Mouse (Mus musculus): ENCODE results near the gene Rnf225. TPM values are rescaled to one million over a fixed set of nuclear protein-coding genes. Genes with fewer than 3 reads are reported as not detected.
A peak's percentile ranks its signal among the peaks of the same experiment; 100 is the strongest.
"Not testable (repeated sequence)": the region's sequence is repeated elsewhere in the genome, so short reads cannot be mapped to it uniquely, and the experiment has no call there.

Rnf225 gene
- total RNA-seq, 2 experiments from 2014 or later = 0.91 to 1.3 TPM

DNA sequence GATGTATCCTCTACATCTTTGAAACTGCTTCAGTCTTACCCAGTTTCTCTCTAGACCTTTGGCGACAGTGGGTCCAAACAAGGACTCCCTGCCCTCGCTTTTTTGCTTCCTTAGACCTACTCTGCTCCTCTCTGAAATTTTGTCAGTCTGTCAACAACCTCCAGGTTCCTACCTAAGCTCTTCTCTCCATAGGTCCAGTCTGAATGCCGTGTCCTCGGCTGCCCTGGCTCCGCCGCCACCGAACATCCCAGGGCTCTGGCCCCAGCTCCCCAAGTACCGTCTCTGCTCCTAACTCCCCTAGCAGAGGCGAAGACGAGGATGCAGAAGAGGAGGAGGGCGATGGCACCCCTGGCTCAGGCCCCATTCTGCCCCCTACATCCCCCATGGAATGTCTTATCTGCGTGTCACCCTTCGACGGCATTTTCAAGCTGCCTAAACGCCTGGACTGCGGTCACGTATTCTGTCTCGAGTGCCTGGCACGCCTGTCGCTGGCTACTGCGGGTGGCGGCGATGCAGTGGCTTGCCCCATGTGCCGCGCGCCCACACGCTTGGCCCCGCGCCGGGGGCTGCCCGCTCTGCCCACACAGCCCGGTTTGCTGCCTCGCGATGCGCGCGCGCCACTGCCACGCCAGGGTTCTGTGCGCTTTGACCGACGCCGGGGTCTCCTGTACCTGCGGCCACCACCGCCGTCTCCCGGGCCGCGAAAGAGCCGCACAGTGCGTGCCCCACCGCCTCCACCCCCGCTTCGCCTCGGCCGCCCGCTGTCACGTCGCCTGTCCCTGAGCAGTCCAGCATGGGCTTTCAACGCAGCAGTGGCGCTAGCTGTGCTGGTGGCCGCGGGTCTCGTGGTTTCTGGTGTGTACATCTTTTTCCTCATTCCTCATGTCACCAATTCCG, 725 bp downstream of the Rnf225 start:
- DNase-seq (ENCODE audit: extremely low spot score in 1 of 2, low spot score in 1 of 2) = peak; percentile 21 to 24

DNA sequence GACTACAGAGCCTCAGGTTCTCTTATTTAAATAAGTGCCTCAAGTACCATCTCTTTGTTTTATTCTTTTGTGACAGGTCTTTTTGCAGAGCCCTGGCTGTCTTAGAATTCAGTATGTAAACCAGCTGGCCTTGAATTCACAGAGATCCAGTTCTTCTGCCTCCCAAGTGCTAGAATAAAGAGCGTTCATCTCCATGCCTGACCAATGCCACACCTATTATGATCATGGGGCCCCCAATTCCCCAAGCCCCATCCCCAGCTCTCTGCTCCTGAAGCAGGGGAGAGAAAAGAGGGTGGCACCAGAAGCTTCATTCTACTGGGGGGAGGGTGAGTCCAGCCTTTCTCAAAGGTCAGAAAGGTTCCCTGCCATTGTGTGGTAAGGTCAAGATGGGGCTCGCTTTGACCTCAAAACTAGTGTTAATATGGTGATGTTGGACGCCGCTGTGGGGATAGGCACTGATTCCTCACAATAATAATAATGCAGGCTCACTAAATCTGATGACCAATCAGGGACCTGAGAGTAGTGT, 6.5 kb downstream of the Rnf225 start:
- no peak for DNase-seq (ENCODE audit: extremely low spot score in 1 of 2, low spot score in 1 of 2)

DNA sequence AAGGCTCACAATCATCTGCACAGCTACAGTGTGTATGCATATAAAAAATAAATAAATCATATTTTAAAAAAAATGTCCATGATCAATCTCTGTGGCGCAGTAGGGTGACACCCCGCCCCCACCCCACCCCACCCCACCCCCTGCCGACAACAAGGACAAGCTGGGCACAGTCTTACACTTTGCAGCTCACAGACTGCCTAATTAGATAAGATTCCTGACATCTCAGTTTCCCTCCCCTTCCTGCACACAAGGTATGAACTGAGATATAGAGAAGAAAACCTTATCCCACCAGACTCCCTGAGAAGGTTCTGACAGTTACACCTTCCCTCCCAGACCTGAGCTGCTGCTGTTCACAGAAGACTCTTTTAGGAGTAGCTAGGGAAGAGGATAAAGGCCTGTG, 7.6 kb downstream of the Rnf225 start:
- DNase-seq (ENCODE audit: extremely low spot score in 1 of 2, low spot score in 1 of 2) = no peak

DNA sequence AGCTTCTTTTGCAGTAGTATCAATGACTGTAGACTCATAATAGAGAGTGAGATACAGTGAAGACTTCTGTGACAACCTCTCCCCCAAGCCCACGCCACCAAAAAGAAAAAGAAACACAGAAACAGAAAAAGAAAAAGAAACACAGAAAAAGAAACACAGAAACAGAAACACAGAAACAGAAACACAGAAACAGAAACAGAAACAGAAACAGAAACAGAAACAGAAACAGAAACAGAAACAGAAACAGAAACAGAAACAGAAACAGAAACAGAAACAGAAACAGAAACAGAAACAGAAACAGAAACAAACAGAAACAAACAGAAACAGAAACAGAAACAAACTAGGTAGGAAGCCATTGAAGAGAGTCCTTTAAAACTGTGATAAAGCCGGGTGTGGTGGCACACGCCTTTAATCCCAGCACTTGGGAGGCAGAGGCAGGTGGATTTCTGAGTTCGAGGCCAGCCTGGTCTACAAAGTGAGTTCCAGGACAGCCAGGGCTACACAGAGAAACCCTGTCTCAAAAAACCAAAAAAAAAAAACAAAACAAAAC, 10.1 kb downstream of the Rnf225 start:
- not testable (repeated sequence) for DNase-seq (ENCODE audit: extremely low spot score in 1 of 2, low spot score in 1 of 2)

DNA sequence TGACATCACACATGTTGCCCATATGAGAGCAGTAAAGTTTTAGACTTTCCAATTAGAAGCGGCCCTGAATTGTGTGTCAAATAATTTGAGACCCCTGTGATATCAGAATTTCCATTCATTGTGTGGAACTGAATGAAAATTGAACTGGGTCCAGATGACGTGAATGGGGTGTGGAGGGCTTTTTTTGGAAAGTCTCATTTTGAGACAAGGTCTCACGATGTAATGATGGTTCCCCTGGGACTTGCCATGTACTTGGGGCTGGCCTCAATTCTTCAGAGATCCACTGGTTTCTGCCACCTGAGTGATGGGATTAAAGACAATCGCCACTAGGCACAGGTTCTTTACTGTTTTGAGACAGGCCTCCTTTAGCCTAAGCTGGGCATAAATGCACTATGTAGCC, 13.4 kb downstream of the Rnf225 start:
- DNase-seq (ENCODE audit: extremely low spot score in 1 of 2, low spot score in 1 of 2) = no peak

DNA sequence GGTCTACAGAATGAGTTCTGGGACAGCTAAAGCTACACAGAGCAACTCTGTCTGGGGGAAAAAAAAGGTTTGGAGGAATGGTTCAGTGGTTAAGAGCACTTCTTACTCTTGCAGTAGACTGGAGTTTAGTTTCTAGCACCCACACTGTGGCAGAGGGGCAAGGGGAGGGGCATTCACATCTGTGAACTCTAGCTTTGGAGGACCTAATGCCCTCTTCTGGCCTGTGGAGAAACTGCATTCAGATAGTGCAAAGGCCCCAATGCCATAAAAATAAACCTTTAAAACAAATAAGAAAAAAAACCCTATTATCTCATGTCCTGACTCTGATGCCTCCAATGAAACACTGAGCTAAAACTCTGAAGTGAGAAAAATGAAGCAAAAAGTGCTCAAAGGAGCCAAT, 16.3 kb downstream of the Rnf225 start:
- DNase-seq (ENCODE audit: extremely low spot score in 1 of 2, low spot score in 1 of 2) = no peak

DNA sequence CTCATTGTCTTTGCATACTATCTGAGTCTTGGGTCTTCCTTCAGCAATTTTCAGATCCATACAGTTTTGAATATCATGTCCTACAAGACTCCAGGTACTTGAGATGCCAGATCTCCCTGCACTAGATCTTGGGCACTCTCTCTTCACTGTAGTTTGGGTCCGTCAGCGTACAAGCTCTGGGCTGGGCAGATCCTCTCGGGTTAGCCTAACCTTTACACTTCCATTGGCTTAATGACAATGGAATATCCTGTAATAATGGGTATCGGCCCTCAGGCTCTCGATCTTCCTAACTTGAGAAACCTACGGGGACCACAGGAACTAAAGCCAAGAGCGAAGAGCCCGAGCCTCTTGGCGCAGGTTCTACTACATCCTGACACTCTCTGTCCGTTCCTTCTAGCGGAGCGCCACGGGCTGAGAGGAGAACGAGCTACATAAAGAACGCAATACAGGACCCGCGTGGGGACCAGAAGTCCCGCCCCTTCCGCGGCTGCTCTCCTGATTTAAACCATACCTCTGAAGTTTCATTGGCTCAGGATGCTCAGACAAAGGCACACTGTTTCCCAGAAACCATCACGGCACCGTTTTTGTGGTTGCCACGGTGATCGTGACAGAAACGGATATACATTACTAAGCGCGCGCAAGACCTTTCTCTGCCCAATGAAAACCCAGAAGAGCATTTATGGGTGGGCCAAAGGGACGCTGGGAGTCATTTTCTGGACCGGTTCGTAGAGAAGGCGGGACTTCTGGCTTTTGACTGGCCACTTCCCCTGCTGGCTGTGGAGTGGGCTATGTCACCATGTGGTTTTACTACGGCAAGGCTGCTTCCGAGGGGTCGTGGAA, 22.0 kb downstream of the Rnf225 start:
- DNase-seq (ENCODE audit: extremely low spot score in 1 of 2, low spot score in 1 of 2) = peak; percentile 75 to 76

DNA sequence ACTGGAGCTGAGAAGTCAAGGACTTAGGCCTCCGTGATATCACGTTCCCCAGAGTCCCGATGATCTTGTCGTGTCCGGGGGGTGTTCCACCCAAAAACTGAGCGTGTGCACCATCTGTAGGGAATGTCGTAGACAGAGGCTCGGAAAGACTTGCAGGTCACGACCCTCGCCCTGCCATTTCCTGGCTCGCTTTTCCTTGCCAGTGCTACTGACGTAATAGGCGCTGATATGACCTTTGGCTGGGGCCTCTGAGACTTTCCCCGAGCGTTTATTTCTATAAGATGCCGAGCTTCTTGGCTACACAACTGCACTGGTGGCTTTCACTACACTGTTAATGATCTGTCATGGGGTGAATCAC, 22.6 kb downstream of the Rnf225 start:
- no peak for DNase-seq (ENCODE audit: extremely low spot score in 1 of 2, low spot score in 1 of 2)

DNA sequence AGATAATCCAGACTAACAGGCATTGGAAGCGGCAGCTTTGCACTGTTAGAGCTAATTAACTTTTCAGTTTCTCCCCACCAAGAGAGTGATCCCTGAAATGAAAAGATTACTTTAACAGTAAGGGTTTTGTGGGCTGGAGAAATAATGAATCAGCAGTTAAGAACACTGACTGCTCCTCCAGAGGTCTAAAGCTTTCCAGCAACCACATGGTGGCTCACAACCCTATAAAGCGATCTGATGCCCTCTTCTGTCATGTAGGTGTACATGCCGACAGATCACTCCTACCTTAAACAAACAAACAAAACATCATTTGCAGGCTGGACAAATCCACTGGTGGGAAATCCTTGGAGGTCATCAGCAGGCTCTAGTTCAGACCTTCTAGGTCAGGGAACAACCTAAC, 27.7 kb downstream of the Rnf225 start:
- DNase-seq (ENCODE audit: extremely low spot score in 1 of 2, low spot score in 1 of 2) = no peak

DNA sequence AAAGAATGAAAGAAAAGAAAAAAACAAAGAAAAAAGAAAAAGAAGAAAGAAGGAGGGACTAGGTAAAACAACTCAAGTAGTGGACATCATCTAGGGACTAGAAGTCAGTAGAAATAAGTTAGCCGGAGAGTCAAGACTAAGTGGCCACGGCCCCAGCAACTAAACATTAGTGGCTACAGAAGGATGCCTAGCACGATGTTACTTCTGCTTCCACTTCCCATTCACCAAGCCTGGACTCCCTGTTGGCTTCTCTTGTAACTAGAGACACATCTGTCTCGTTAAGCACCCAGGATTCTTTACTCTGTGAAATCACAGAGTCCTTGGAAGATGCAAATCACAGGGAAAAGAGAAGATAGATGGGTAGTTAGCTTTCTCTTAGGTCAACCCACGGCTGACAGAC, 30.3 kb downstream of the Rnf225 start:
- DNase-seq (ENCODE audit: extremely low spot score in 1 of 2, low spot score in 1 of 2) = no peak

DNA sequence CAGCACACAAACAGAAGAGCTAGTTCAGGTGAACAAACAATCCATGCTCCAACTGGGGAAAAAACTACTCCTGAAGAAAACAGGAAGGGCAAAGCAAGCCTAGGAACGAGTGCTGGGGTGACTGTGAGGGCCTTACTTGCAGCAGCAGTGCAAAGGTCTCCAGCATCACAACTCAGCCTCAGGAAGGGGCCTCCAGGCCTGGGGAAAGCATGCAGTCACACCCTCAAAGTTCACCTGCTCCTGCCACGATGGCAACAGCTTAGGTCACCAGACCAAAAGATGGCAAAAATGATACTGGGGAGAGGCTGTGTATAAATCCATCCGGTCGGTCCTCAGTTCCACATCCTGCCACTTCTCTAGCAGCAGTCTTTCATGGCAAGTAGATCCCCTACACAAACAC, 31.7 kb downstream of the Rnf225 start:
- no peak for DNase-seq (ENCODE audit: extremely low spot score in 1 of 2, low spot score in 1 of 2)

DNA sequence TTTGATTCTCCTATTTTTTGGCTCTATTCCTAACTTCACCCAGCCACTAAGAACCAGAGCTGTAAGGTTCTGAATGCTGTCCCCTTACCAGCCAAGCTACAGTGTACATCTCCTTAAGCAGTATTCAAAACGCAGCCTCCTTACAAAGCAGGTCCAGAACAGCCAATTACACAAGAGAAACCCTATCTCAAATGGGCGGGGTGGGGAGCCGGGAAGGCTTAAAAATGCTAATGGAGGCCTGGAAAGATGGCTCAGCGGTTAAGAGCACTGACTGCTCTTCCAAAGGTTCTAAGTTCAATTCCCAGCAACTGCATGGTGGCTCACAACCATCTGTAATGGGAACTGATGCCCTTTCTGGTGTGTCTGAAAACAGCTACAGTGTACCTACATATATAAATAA, 32.5 kb downstream of the Rnf225 start:
- no peak for DNase-seq (ENCODE audit: extremely low spot score in 1 of 2, low spot score in 1 of 2)

DNA sequence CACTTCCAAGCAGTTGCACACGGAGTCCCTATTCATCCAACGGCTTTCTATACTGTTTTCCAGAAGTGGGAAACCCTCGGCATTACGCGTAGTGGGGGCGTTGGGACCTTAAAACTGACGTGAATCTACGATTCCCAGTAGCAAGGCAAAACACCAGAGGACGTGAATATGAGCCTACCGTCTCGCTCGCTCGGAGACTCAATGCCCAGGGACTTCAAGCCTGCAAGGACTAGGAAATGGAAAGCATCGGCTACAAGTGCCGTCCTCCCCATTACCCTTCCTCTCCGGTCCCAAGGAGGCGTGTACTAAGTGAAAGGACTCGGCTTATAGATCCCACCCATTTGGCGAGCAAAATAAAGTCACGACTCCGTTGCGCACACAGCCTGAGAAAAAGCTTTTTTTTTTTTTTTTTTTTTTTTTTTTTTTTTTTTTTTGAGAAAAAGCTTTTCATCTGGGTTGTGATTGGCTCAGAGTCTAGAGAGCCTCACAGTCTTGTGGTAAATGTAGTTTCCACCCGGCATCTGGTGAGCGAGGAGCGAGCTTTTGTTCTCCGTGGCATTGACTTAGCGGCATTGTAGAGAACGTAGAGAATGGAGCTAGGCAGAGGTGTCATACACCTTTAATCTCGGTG, 34.4 kb downstream of the Rnf225 start:
- DNase-seq (ENCODE audit: extremely low spot score in 1 of 2, low spot score in 1 of 2) = peak in 1 of 2 experiments; percentile 41

DNA sequence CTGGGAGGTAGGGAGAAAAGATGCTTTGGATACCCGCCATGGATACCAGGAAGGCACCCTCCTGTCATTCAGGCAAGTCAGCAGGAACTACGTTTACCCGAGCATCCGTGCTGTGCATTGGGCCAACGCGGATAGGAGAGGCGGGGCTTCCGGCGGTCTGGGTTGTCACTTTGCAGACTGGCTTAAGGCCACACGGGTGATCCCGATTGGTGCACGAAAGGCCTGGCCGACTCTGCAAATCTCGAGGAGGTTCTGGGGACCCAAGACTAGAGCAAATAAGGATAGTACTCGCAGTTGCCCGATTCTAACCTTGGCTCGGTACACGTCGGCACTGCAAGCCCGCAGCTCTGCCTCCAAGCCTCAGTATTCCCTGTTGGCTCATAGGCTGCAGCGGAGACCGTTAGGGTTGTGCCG, 38.5 kb downstream of the Rnf225 start, which contains the start of gene Zfp324:
TSS of gene Zfp324 (plus strand) at position 161 of the 414 bp plus-strand sequence.
- DNase-seq (ENCODE audit: extremely low spot score in 1 of 2, low spot score in 1 of 2) = peak; percentile 73 to 81

DNA sequence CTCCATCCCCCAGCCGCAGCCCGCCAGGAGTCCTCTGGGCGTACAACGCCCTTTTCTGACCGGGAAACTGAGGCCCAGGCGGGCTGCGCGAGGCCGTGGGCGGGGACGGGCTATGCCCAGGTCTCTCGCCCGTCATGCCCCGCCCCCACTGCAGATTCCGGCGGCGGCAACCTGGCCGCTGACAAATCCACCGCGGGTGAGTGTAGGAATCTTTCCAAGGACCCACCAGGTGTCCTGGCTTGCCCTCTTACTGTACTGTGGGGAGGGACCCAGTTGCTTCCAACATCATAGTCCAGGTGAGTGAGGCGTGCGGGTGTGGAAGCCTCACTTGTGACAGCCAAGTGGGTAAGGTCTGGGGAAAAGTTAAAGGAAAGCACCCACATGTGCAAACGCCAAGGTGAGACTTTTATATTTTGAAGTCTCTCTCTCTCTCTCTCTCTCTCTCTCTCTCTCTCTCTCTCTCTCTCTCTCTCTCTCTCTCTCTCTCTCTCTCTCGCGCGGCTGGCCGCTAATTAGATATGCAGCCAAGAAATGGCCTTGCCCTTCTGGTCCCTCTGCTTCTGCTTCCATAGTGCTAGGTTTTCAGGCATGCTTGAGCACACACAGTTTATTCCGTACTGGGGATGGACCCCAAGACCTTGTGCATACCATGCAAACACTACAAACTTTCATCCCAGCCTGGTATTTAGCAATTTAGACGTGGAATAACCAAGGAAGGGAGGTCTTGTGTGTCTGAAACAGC, 39.1 kb downstream of the Rnf225 start:
- DNase-seq (ENCODE audit: extremely low spot score in 1 of 2, low spot score in 1 of 2) = peak in 1 of 2 experiments; percentile 56

DNA sequence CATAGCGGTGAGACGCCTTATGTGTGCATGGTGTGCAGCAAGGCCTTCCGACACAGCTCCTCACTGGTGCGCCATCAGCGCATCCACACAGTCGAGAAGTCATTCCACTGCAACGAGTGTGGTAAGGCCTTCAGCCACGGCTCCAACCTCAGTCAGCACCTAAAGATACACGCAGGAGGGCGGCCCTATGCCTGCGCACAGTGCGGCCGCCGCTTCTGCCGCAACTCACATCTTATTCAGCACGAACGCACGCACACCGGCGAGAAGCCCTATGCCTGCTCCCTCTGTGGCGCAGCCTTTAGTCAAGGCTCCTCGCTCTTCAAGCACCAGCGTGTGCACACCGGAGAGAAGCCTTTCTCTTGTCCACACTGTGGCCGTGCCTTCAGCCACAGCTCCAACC, 43.7 kb downstream of the Rnf225 start:
- DNase-seq (ENCODE audit: extremely low spot score in 1 of 2, low spot score in 1 of 2) = no peak

DNA sequence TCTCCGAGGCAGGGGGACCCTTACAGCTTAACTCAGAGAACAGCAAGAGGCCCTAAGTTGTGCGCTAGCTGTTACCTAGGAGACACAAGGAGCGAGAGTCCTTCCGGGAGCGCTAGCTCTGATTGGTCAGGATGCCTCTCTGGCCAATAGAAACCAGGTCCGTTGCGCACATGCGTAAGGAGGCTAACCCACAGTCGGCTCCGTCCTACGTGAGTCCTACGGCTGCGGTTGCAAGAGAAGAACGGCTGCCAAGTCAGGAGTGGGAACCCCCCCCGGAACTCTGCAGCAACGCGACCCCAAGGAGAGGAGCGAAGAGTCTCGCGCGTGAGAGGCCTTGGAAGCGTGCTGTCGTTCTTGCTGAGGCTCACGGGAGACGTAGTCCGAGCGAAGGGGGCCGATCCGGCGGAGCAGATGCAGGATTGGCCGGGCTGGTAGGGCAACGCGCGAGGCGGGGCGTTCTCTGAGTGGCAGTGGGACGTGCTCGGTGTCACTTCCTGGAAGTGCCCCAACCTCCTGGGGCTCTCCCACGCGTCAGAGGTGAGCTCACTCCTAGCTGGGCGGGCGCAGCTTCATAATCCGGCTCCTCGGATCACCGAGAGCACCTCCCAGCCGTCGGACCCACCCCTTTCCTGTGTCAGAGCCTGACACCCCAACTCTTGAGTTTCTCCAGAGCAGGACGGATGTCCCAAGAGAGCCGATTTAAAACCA, 50.6 kb downstream of the Rnf225 start, which contains the start of gene Zfp446:
TSS of gene Zfp446 (plus strand) at position 167 of the 708 bp plus-strand sequence.
- peak; percentile 93 to 96 for DNase-seq (ENCODE audit: extremely low spot score in 1 of 2, low spot score in 1 of 2)

DNA sequence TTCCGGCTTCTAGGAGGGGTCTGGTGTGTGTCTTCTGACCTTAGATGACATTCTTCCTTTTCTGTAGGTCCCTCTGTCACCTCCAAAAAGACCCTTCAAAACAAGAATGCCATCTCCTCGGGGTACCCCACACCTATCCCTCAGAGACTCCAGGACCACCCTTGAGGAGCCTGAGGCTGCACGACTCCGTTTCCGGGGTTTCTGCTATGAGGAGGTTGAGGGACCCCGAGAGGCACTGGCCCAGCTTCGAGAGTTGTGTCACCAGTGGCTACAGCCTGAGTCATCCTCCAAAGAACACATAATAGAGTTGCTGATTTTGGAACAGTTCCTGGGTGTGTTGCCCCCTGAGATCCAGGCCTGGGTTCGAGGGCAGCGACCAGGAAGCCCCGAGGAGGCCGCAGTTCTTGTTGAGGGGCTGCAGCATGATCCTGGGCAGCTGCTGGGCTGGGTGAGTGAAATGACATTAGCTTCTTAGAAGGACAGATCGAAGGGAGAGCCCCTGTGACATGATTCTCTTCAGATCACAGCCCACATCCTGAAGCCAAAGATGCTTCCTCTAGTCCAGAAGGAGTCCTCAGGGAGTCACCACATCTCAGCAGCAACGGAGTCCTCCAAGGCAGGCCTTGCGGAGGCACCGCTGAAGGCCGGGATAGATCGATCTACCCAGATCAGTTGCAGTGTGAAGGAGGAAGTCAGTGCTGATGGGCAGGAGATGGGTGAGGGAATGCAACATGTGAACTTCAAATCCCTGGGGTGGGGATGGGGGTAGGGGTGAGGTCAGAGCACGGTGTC, 51.9 kb downstream of the Rnf225 start:
- no peak for DNase-seq (ENCODE audit: extremely low spot score in 1 of 2, low spot score in 1 of 2)

Measured in layer of hippocampus, postnatal 25 days (tissue).